Mouse (Mus musculus): ENCODE measurements around the gene Hoxd3. TPM values are rescaled to one million over a fixed set of nuclear protein-coding genes. Genes with fewer than 3 reads are reported as not detected.

Gene Hoxd3
- polyA plus RNA-seq, 1 experiment from 2014 or later = 1.3 TPM

GRCm38 (mm10) chr2:74710929-74711543 lies 691 bp upstream of the Hoxd3 start:
- H3K36me3 ChIP-seq (ENCODE audit: control insufficient read depth, insufficient read depth, low read length) = no peaks in the 10 kb centered on the region
- no peak overlapping the region for H3K9ac ChIP-seq (ENCODE audit: low read length)
- H3K27me3 ChIP-seq (ENCODE audit: control insufficient read depth, insufficient read depth, low read length) = peaks cover 37% of the 10 kb centered on the region; the same call in 1 of the 2 replicates
- ATAC-seq (ENCODE audit: low FRiP score, low TSS enrichment) = no peak
- DNase-seq (ENCODE audit: low spot score) = no peak
- WGBS = 3% methylated on average over 16 of the region's 16 CpGs
- no peak overlapping the region; the same call in 1 of the 2 replicates for H3K4me2 ChIP-seq (replicated peaks; ENCODE audit: low read depth)
- H3K4me3 ChIP-seq (ENCODE audit: low read depth, low read length) = no peak overlapping the region
- H3K27ac ChIP-seq (replicated peaks) = no peak overlapping the region
- H3K4me1 ChIP-seq (replicated peaks; ENCODE audit: control insufficient read depth, insufficient read depth) = no peaks in the 10 kb centered on the region
- TF ChIP-seq CTCF (IDR thresholded peaks at IDR 0.05; ENCODE audit: low read depth) = no peak
- TF ChIP-seq EP300 (optimal IDR thresholded peaks at IDR 0.05) = no peak
- H3K9me3 ChIP-seq (ENCODE audit: control insufficient read depth, low read length) = no peaks in the 10 kb centered on the region

- ATAC-seq (ENCODE audit: low FRiP score, low TSS enrichment) = no peak
- Histone ChIP-seq H3K4me3 (ENCODE audit: low read depth, low read length) (peak overlapping the region; percentile 1; the same call in 1 of the 2 replicates), H3K27ac (replicated peaks) (no peak overlapping the region), H3K9ac (ENCODE audit: low read length) (no peak overlapping the region), H3K27me3 (ENCODE audit: control insufficient read depth, insufficient read depth, low read length) (peaks cover 34% of the 10 kb centered on the region; the same call in 1 of the 2 replicates), H3K9me3 (ENCODE audit: control insufficient read depth, low read length) (no peaks in the 10 kb centered on the region), H3K36me3 (ENCODE audit: control insufficient read depth, insufficient read depth, low read length) (no peaks in the 10 kb centered on the region), H3K4me1 (replicated peaks; ENCODE audit: control insufficient read depth, insufficient read depth) (no peaks in the 10 kb centered on the region), H3K4me2 (replicated peaks; ENCODE audit: low read depth) (no peak overlapping the region)
- TF ChIP-seq EP300 (optimal IDR thresholded peaks at IDR 0.05) (no peak), CTCF (IDR thresholded peaks at IDR 0.05; ENCODE audit: low read depth) (no peak)
- WGBS = 16% methylated on average over 19 of the region's 19 CpGs
- no peak for DNase-seq (ENCODE audit: low spot score)
Measured at GRCm38 (mm10) chr2:74713239-74714150, 1.8 kb downstream of the Hoxd3 start.

- Histone ChIP-seq H3K4me1 (replicated peaks; ENCODE audit: control insufficient read depth, insufficient read depth) (no peaks in the 10 kb centered on the region), H3K36me3 (ENCODE audit: control insufficient read depth, insufficient read depth, low read length) (no peaks in the 10 kb centered on the region), H3K4me2 (replicated peaks; ENCODE audit: low read depth) (no peak overlapping the region), H3K9me3 (ENCODE audit: control insufficient read depth, low read length) (no peaks in the 10 kb centered on the region), H3K9ac (ENCODE audit: low read length) (no peak overlapping the region), H3K27ac (replicated peaks) (no peak overlapping the region), H3K4me3 (ENCODE audit: low read depth, low read length) (peak overlapping the region; percentile 1; the same call in 1 of the 2 replicates), H3K27me3 (ENCODE audit: control insufficient read depth, insufficient read depth, low read length) (peaks cover 28% of the 10 kb centered on the region; the same call in 1 of the 2 replicates)
- DNase-seq (ENCODE audit: low spot score) (no peak), ATAC-seq (ENCODE audit: low FRiP score, low TSS enrichment) (no peak)
- WGBS = 16% methylated on average over 18 of the region's 18 CpGs
- no peak for TF ChIP-seq EP300 (optimal IDR thresholded peaks at IDR 0.05)
- no peak for TF ChIP-seq CTCF (IDR thresholded peaks at IDR 0.05; ENCODE audit: low read depth)
Measured at GRCm38 (mm10) chr2:74714156-74714789, 2.5 kb downstream of the Hoxd3 start.

DNA sequence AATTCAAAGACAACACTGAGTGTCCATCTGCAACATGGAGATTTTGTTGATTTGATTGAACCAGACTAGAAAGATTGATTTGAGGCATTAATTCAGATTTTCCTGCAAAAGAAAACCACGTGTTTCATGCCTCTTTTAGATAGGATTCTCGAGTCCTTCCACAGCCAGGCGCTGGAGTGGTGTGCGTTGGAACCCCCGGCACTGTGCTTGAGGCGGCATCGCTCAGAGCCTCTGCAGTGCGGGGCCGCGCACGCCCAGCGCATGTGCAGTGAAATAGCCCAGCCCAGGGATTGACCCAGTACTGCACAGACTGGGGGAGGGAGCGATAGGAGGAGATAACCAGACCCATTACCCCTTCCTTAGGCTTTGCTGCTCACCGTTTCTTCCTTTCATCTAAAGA lies 3.2 kb downstream of the Hoxd3 start:
- Histone ChIP-seq H3K4me1 (replicated peaks; ENCODE audit: control insufficient read depth, insufficient read depth) (no peaks in the 10 kb centered on the region), H3K27ac (replicated peaks) (no peak overlapping the region), H3K9me3 (ENCODE audit: control insufficient read depth, low read length) (no peaks in the 10 kb centered on the region), H3K9ac (ENCODE audit: low read length) (no peak overlapping the region), H3K27me3 (ENCODE audit: control insufficient read depth, insufficient read depth, low read length) (peaks cover 22% of the 10 kb centered on the region; the same call in 1 of the 2 replicates), H3K4me2 (replicated peaks; ENCODE audit: low read depth) (no peak overlapping the region), H3K4me3 (ENCODE audit: low read depth, low read length) (no peak overlapping the region), H3K36me3 (ENCODE audit: control insufficient read depth, insufficient read depth, low read length) (no peaks in the 10 kb centered on the region)
- DNase-seq (ENCODE audit: low spot score) (no peak), ATAC-seq (ENCODE audit: low FRiP score, low TSS enrichment) (no peak)
- 3% methylated on average over 14 of the region's 14 CpGs for WGBS
- TF ChIP-seq EP300 (optimal IDR thresholded peaks at IDR 0.05) (no peak), CTCF (IDR thresholded peaks at IDR 0.05; ENCODE audit: low read depth) (no peak)

DNA sequence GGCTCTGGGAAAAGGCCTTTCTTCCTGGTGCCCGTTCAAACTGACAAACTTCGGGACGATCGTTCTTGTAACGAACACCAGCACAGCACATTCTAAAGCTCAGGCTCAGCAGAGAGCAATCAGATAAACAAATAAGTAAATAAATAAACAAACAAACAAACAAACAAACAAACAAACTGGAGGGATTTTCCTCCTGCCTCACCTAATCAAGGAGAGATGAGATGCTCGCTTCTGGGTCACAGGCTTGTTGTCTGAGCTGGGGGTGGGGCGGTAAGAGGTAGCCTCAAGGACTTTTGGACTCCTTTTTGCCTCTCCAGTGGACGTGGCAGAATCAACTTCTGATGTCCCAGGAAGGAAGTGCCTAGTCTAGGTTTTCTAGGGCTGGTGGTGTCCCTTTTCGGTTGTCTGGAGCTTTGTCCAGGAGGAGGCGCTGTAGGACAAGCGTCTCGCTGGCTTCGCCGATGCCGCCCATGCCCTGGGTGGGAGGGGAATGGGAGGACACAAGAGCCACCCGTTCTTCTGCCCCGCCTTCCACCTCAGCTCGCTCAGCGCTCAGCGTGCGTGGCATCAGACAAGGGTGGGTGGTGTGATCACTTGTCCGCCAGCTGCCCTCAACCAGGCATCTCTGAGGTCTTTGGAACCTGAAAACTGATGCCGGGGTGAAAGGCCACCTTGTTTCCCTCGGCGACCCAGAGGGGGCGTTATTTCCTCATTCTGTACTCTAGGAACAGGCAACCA lies 3.9 kb downstream of the Hoxd3 start:
- ATAC-seq (ENCODE audit: low FRiP score, low TSS enrichment) = peak; percentile 78
- peaks cover 17% of the 10 kb centered on the region; the same call in 1 of the 2 replicates for H3K27me3 ChIP-seq (ENCODE audit: control insufficient read depth, insufficient read depth, low read length)
- 4% methylated on average over 26 of the region's 26 CpGs for WGBS
- H3K4me2 ChIP-seq (replicated peaks; ENCODE audit: low read depth) = peak overlapping the region; percentile 48
- peak; percentile 94 for TF ChIP-seq CTCF (IDR thresholded peaks at IDR 0.05; ENCODE audit: low read depth)
- no peak for TF ChIP-seq EP300 (optimal IDR thresholded peaks at IDR 0.05)
- H3K9me3 ChIP-seq (ENCODE audit: control insufficient read depth, low read length) = no peaks in the 10 kb centered on the region
- no peaks in the 10 kb centered on the region for H3K36me3 ChIP-seq (ENCODE audit: control insufficient read depth, insufficient read depth, low read length)
- H3K27ac ChIP-seq (replicated peaks) = no peak overlapping the region
- no peak overlapping the region for H3K9ac ChIP-seq (ENCODE audit: low read length)
- DNase-seq (ENCODE audit: low spot score) = peak; percentile 85
- H3K4me1 ChIP-seq (replicated peaks; ENCODE audit: control insufficient read depth, insufficient read depth) = no peaks in the 10 kb centered on the region
- H3K4me3 ChIP-seq (ENCODE audit: low read depth, low read length) = no peak overlapping the region

Data from stomach, postnatal 0 days (tissue).